Mouse (Mus musculus) erythroblast, embryonic 14.5 days (primary cell): ENCODE measurements around the gene Rpl9. TPM values are rescaled to one million over a fixed set of nuclear protein-coding genes. Genes with fewer than 3 reads are reported as not detected.

ENCODE experiments used
- H3K27me3 ChIP-seq: 2 replicates; pipeline ENCODE4 v1.6.1; 2012; ENCODE audit warnings: inconsistent platforms; ENCODE audit not compliant: control insufficient read depth
- H3K36me3 ChIP-seq: 2 replicates; pipeline ENCODE4 v1.6.1; 2012; ENCODE audit warnings: mild to moderate bottlenecking, inconsistent platforms; ENCODE audit not compliant: control insufficient read depth
- H3K4me1 ChIP-seq: 2 replicates; pipeline ENCODE4 v1.6.1; 2012; ENCODE audit warnings: inconsistent platforms; ENCODE audit not compliant: control insufficient read depth
- H3K4me3 ChIP-seq: replicated peaks from 2 replicates; pipeline ENCODE3; 2012; ENCODE audit warnings: moderate library complexity, mild to moderate bottlenecking, inconsistent platforms
- H3K9me3 ChIP-seq: 2 replicates; pipeline ENCODE4 v1.6.1; 2012; ENCODE audit warnings: low read length, inconsistent platforms, mixed read lengths; ENCODE audit not compliant: control insufficient read depth
- GATA1 ChIP-seq: IDR thresholded peaks from 2 replicates; pipeline ENCODE4 v1.6.1; 2012; ENCODE audit warnings: low read length, inconsistent platforms, mixed read lengths
- TAL1 ChIP-seq: IDR thresholded peaks from 3 replicates; pipeline ENCODE4 v1.6.1; 2012; ENCODE audit warnings: low read length, inconsistent platforms, mixed read lengths
- polyA plus RNA-seq: library from polyadenylated mRNA; stranded (reverse); fragments of >175 nt; gene quantifications from 2 replicates; pipeline ENCODE4 v1.2.3, GENCODE M21; 2012

The Rpl9 gene
- 7.0 and 12.0 TPM in 2 replicates for polyA plus RNA-seq

DNA sequence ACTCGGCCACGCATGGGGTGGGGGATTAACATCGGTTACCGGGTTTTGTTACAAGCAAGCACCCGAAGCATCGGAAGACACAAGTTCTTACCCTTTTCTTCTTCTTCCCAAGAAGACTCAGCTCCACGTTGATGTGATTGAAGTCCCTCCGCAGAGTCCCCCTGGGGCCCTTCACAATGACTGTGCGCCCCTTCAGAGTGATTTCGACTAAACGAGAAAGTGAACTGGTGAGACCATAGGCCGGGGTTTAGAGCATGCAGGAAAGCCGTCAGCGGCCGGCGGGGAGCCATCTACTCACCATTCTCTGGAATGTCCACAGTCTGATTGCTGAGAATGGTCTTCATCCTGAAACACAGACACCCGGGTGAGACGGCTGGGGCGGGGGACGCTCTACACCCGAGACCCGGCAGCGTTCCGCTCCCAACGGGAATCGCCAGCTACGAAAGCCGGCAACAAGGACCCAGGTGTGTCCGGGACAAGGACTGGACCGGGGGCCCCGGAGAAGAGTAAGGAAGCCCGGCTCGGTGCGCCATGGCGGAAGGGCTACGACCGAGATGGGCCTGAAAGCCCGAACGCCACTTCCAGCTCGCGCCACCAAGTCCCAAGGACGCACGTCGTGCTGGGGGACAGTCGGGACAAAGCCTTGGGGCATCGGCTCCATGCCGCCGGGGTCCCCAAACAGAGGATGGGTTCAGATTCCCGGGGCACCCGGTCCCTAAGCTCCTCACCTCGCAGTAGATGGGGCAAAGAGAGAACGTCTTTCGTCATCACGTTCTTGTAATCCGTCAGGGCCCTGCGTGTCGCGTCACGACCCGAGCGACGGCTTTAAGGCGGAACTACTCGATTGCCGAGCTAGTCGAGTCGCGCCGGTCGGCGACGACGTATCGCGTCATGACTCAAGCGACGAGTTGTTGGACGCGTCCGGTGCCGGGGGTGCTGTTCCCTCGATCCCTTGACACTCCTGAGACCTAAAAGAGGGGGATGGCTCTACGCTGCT, at the start of gene Rpl9, which contains the start of gene Lias:
Gene Rpl9, minus strand, starts transcription at position 797 of the 997 bp plus-strand sequence.
Gene Lias, plus strand, starts transcription at position 850 of the 997 bp plus-strand sequence.
- TF ChIP-seq GATA1 = no peak
- TF ChIP-seq TAL1 = no peak

DNA sequence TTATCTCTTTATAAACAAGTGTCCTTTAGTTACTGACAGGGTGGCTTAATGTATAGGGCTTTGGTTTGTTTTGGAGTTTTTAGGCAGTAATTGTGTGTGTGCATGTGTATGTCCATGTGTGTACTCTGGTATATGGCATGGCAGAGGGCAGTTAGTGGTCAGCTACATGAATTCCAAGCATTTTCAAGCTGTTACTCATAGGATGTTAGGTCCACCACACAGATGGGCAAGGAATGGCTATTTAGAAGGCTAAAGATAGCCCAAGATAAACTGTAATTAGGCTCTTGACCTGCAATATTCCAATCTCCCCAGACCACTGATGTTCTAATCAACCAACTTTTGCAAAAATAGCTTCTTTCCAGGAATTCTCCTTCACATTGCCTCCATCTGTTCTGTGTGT, 46.8 kb upstream of the Rpl9 start:
- no peak for TF ChIP-seq GATA1
- Histone ChIP-seq H3K9me3 (no peaks in the 10 kb centered on the region), H3K4me1 (peaks cover 23% of the 10 kb centered on the region), H3K4me3 (no peak overlapping the region), H3K36me3 (no peaks in the 10 kb centered on the region), H3K27me3 (peaks cover 21% of the 10 kb centered on the region)

More for the DNA sequence above, at the start of gene Rpl9, which contains the start of gene Lias:
- Histone ChIP-seq H3K4me1 (peaks cover 37% of the 10 kb centered on the region), H3K36me3 (peaks cover 71% of the 10 kb centered on the region), H3K4me3 (peak within 1 kb of the TSS; percentile 85), H3K27me3 (no peaks in the 10 kb centered on the region), H3K9me3 (no peaks in the 10 kb centered on the region)

DNA sequence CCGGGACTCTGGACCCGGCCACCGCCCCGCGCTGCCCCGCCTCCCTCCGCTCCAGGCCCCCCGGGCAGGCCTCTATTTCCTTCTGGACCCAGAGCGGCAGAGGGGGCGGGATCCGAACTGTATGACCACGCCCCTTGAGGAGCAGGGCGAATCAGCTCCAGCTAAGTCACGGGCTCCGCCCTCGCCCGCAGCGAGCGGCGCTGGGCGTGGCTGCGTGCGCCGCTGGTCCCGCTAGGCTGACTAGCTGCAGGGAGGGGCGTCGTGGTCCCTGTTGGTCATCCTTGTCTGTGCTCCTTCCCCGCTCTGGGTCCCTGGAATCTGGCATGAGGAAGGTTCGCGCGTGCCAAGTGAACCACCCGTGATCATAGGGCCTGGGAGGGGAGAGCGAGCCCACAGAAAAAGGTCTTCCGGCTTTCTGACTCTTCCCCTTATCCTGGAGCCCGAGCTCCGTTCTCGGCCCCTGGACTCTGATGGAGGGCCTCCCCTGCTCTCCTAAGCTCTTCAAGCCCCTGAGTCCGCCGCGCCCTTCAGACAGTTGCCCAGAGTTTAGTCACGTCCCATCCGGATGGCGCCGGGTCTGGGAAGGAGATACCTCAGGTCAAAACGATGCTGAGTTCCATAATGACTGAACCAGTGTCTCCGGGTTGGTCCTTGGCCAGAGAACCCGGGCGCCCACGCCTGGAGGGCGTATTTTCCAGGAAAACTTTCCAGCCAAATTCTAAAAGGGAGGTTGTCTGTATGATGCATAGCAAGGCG, 44.7 kb upstream of the Rpl9 start, which contains the start of gene Ugdh:
Gene Ugdh, minus strand, starts transcription at position 144 of the 756 bp plus-strand sequence.
- TF ChIP-seq GATA1 (no peak), TAL1 (no peak)
- no peaks in the 10 kb centered on the region for H3K9me3 ChIP-seq
- peaks cover 23% of the 10 kb centered on the region for H3K4me1 ChIP-seq
- H3K4me3 ChIP-seq = peak within 1 kb of the TSS; percentile 88
- H3K36me3 ChIP-seq = no peaks in the 10 kb centered on the region
- peaks cover 21% of the 10 kb centered on the region for H3K27me3 ChIP-seq

DNA sequence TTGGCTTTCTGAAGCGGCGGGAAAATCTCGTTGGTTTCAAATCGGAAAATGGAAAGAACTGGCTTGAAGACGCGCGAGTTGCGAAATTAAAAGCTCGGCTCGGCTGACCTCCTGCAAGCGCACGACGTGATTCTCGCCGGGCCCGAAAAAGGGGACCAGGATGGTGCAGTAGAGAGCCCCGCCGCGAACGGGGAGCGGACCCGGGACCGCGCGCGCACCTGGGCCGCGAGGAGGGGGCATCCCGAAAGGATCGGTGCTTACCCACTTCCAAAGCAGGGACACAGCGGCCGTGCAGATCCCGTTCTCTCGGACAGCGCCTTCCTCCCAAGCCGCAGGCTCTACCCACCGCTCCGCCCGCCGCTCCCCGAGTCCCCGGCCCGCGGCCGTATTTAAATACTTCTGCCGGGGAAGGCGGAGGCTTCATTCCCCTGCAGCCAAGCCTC, 44.1 kb upstream of the Rpl9 start:
- Histone ChIP-seq H3K9me3 (no peaks in the 10 kb centered on the region), H3K27me3 (peaks cover 21% of the 10 kb centered on the region), H3K36me3 (no peaks in the 10 kb centered on the region), H3K4me3 (peak overlapping the region; percentile 88), H3K4me1 (peaks cover 21% of the 10 kb centered on the region)
- no peak for TF ChIP-seq TAL1
- TF ChIP-seq GATA1 = no peak

DNA sequence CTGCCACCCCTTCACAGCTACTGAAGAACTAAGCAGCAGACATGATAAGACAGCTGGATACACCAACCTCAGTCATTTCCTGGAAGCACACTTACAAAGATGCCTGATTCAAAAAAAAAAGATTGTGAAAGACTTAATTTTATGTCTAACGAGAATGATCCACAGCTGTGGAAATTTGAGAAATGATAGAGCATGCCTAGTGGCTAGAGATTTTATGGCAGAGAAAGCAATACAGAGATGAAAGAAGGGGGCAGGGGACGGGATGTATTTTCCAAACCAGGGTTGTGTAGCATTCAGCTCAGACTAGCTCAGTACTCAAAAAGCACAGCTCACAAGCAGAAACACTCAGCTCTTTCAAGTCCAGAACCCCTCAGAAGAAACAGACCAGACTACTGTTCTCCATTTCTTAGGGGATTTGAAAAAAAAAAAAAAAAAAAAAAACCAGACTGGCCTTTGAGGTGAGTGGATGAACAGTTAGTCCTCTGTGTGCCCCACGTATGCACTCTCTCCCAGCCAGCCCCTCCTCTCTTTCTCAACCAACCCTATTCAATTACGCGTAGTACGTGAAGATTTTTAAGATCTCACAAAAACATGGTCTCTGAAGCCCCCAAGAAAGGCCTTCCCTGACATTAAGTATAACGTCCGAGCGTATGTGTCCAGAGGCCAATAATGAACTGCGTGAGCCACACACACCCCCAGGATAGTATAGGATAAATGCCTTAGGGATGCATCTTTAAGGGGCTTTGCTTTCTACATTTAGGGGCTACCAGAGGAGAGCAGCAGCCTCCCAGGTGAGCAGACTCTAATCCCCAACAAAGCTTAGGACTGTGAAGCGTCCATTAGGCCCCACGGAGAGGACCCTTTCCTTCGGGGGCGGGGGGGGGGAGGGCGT, 43.5 kb upstream of the Rpl9 start:
- peaks cover 21% of the 10 kb centered on the region for H3K27me3 ChIP-seq
- no peaks in the 10 kb centered on the region for H3K36me3 ChIP-seq
- H3K4me1 ChIP-seq = peaks cover 21% of the 10 kb centered on the region
- peak overlapping the region; percentile 88 for H3K4me3 ChIP-seq
- H3K9me3 ChIP-seq = no peaks in the 10 kb centered on the region
- TF ChIP-seq GATA1 = no peak
- TF ChIP-seq TAL1 = no peak

DNA sequence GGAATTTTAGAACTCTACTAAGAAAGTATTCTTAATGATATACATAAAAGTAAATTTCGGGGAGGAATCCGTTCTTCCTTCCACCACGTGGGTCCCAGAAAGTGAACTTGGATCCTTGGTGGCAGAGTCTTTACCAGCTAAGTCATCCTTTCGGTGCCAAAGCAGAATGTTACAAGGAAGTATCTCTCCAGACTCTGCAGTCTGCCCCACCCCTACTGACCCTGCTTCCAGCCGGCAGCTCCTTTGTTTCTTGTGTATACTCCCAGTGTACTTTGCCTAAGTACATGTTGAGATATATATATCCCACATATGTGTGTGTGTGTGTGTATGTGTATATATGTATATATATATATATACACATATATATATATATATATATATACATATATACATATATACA, 38.2 kb upstream of the Rpl9 start:
- H3K9me3 ChIP-seq = no peaks in the 10 kb centered on the region
- H3K27me3 ChIP-seq = peaks cover 6% of the 10 kb centered on the region; the same call in 1 of the 2 replicates
- H3K36me3 ChIP-seq = no peaks in the 10 kb centered on the region
- peaks cover 2% of the 10 kb centered on the region; the same call in 1 of the 2 replicates for H3K4me1 ChIP-seq
- TF ChIP-seq GATA1 = no peak
- no peak for TF ChIP-seq TAL1
- H3K4me3 ChIP-seq = no peak overlapping the region

DNA sequence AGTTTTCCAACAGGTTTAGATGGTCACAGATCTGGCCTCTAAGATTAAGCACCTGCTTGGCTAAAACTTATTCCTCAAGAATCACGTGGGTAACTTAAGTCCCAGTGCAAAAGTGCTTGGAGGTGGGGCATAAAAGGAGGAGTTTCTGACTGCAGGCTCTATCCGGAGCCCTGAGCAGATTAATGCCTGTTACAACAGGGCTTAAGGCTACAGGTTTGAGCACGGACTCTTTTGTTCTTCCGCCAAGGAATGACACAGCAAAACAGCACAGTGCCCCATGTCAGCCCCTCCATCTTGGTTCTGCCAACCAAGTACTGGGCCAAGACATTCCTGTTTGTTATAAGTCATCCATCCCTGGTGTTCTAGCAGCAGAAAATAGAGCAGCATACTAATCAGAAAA, 37.1 kb upstream of the Rpl9 start:
- Histone ChIP-seq H3K4me1 (peaks cover 2% of the 10 kb centered on the region; the same call in 1 of the 2 replicates), H3K36me3 (no peaks in the 10 kb centered on the region), H3K9me3 (no peaks in the 10 kb centered on the region), H3K27me3 (no peaks in the 10 kb centered on the region), H3K4me3 (no peak overlapping the region)
- no peak for TF ChIP-seq TAL1
- no peak for TF ChIP-seq GATA1

DNA sequence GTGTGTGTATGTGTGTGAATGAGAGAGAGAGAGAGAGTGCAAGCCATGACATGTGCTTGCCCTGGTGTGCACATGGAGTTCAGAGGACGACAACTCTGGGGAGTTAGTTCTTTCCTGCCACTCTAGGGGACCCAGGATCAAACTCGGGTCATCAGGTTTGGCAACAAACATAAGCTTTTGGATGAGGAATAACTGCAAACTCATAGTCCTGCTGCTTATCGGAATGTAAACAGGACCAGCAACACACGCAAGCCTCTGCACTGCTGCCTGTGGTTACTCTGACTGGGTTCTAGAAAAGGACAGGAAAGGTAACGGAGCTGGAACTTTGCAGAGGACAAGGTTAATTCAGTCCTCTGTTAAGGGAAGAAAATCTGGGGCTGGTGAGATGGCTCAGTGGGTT, 34.0 kb upstream of the Rpl9 start:
- Histone ChIP-seq H3K4me3 (no peak overlapping the region), H3K9me3 (no peaks in the 10 kb centered on the region), H3K36me3 (peaks cover 3% of the 10 kb centered on the region; the same call in 1 of the 2 replicates), H3K27me3 (no peaks in the 10 kb centered on the region), H3K4me1 (peaks cover 12% of the 10 kb centered on the region)
- no peak for TF ChIP-seq TAL1
- no peak for TF ChIP-seq GATA1
